Mouse (Mus musculus) forebrain, embryonic 11.5 days (tissue): ENCODE measurements around the gene Zfp385c. TPM values are rescaled to one million over a fixed set of nuclear protein-coding genes. Genes with fewer than 3 reads are reported as not detected.

Experiments
- ATAC-seq: fragments of 200-750 bp; cut with Nextera tagmentation; replicated peaks from 2 replicates; pipeline ENCODE4 v1.8.0; 2017; ENCODE audit warnings: moderate TSS enrichment; ENCODE audit not compliant: low FRiP score
- DNase-seq: peaks from one replicate; pipeline ENCODE4 v3.0.0-alpha.2; 2017; ENCODE audit warnings: low spot score
- H3K27ac ChIP-seq: fragments of 300-500 bp; sonication (generic); 2 replicates; pipeline ENCODE4 v1.5.1; 2014; ENCODE audit warnings: low read depth, low read length
- H3K27me3 ChIP-seq: fragments of 300-500 bp; sonication (generic); 2 replicates; pipeline ENCODE4 v1.6.1; 2014; ENCODE audit warnings: mild to moderate bottlenecking, low read length, mixed read lengths; ENCODE audit not compliant: control insufficient read depth, insufficient read depth
- H3K36me3 ChIP-seq: fragments of 300-500 bp; sonication (generic); 2 replicates; pipeline ENCODE4 v1.6.1; 2014; ENCODE audit warnings: mild to moderate bottlenecking, low read length, moderate library complexity, mixed read lengths; ENCODE audit not compliant: control insufficient read depth, insufficient read depth
- H3K4me1 ChIP-seq: fragments of 300-500 bp; sonication (generic); replicated peaks from 2 replicates; pipeline ENCODE4 v1.6.1; 2014; ENCODE audit warnings: low read length, mixed read lengths; ENCODE audit not compliant: control insufficient read depth, insufficient read depth
- H3K4me2 ChIP-seq: fragments of 300-500 bp; sonication (generic); 2 replicates; pipeline ENCODE4 v1.6.1; 2014; ENCODE audit warnings: low read depth, mild to moderate bottlenecking, low read length, moderate library complexity, mixed read lengths; ENCODE audit not compliant: severe bottlenecking
- H3K4me3 ChIP-seq: fragments of 300-500 bp; sonication (generic); 2 replicates; pipeline ENCODE4 v1.5.1; 2014; ENCODE audit warnings: low read depth, low read length
- H3K9ac ChIP-seq: fragments of 300-500 bp; sonication (generic); 2 replicates; pipeline ENCODE4 v1.6.1; 2014; ENCODE audit warnings: low read length
- H3K9me3 ChIP-seq: fragments of 300-500 bp; sonication (generic); 2 replicates; pipeline ENCODE4 v1.6.1; 2016; ENCODE audit warnings: low read length, mixed read lengths; ENCODE audit not compliant: control insufficient read depth
- WGBS: fragments of 180-500 bp; shearing (Covaris S2); extraction: QIAGEN DNeasy Blood & Tissue Kit; methylation state at CpG from one replicate; pipeline ENCODE4 v1.1.7; 2014; 5-methylcytosine and 5-hydroxymethylcytosine counted together
- polyA plus RNA-seq: library from polyadenylated mRNA; unstranded; fragments of >200 nt; fragmentation: Nextera tagmentation; extraction: Ambion mirVana; gene quantifications from 2 replicates; pipeline ENCODE4 v1.2.1, GENCODE M21; 2014

Zfp385c gene
- polyA plus RNA-seq, 1 experiment from 2014 or later: not detected

- Histone ChIP-seq H3K4me2 (no peak overlapping the region), H3K4me1 (no peaks in the 10 kb centered on the region), H3K27ac (no peak overlapping the region), H3K36me3 (no peaks in the 10 kb centered on the region), H3K9ac (no peak overlapping the region), H3K27me3 (no peaks in the 10 kb centered on the region), H3K9me3 (no peaks in the 10 kb centered on the region), H3K4me3 (no peak overlapping the region)
- ATAC-seq: no peak
- DNase-seq: no peak
- WGBS: 89% methylated on average over 6 of the region's 6 CpGs
These were observed 38.4 kb upstream of the Zfp385c start for GRCm38 (mm10) chr11:100730477-100731205.

- no peak for ATAC-seq
- no peaks in the 10 kb centered on the region for H3K36me3 ChIP-seq
These were observed 37.7 kb upstream of the Zfp385c start for GRCm38 (mm10) chr11:100729976-100730375.

GRCm38 (mm10) chr11:100728601-100729000 is 36.3 kb upstream of the Zfp385c start:
- H3K36me3 ChIP-seq: no peaks in the 10 kb centered on the region
- no peak overlapping the region for H3K4me3 ChIP-seq
- no peak overlapping the region for H3K27ac ChIP-seq
- no peak overlapping the region for H3K9ac ChIP-seq
- ATAC-seq (no peak), DNase-seq (no peak)
- H3K4me2 ChIP-seq: no peak overlapping the region
- H3K27me3 ChIP-seq: no peaks in the 10 kb centered on the region
- H3K9me3 ChIP-seq: no peaks in the 10 kb centered on the region
- WGBS: 89% methylated on average over 6 of the region's 6 CpGs
- H3K4me1 ChIP-seq: no peaks in the 10 kb centered on the region

More at GRCm38 (mm10) chr11:100729976-100730375, 37.7 kb upstream of the Zfp385c start:
- DNase-seq: no peak
- no peak overlapping the region for H3K27ac ChIP-seq
- no peak overlapping the region for H3K9ac ChIP-seq
- H3K27me3 ChIP-seq: no peaks in the 10 kb centered on the region
- H3K4me2 ChIP-seq: no peak overlapping the region
- no peaks in the 10 kb centered on the region for H3K4me1 ChIP-seq
- no peaks in the 10 kb centered on the region for H3K9me3 ChIP-seq
- WGBS: 91% methylated on average over 4 of the region's 4 CpGs
- H3K4me3 ChIP-seq: no peak overlapping the region

GRCm38 (mm10) chr11:100727201-100727600 is 34.9 kb upstream of the Zfp385c start:
- Histone ChIP-seq H3K9me3 (no peaks in the 10 kb centered on the region), H3K4me3 (no peak overlapping the region), H3K27ac (no peak overlapping the region), H3K9ac (no peak overlapping the region), H3K27me3 (no peaks in the 10 kb centered on the region), H3K4me2 (no peak overlapping the region), H3K36me3 (no peaks in the 10 kb centered on the region), H3K4me1 (no peaks in the 10 kb centered on the region)
- ATAC-seq (no peak), DNase-seq (no peak)
- 90% methylated on average over 3 of the region's 3 CpGs for WGBS

GRCm38 (mm10) chr11:100724919-100725512 is 32.8 kb upstream of the Zfp385c start:
- ATAC-seq: no peak
- Histone ChIP-seq H3K9me3 (no peaks in the 10 kb centered on the region), H3K4me2 (no peak overlapping the region), H3K4me3 (no peak overlapping the region), H3K27ac (no peak overlapping the region), H3K27me3 (no peaks in the 10 kb centered on the region), H3K9ac (no peak overlapping the region), H3K36me3 (no peaks in the 10 kb centered on the region), H3K4me1 (no peaks in the 10 kb centered on the region; the same call in 1 of the 2 replicates)
- no peak for DNase-seq
- 58% methylated on average over 5 of the region's 5 CpGs for whole genome bisulfite sequencing

GRCm38 (mm10) chr11:100722493-100723028 is 30.3 kb upstream of the Zfp385c start:
- Histone ChIP-seq H3K4me1 (no peaks in the 10 kb centered on the region; the same call in 1 of the 2 replicates), H3K4me2 (no peak overlapping the region), H3K9ac (no peak overlapping the region), H3K36me3 (no peaks in the 10 kb centered on the region; the same call in 1 of the 2 replicates), H3K4me3 (no peak overlapping the region), H3K27me3 (no peaks in the 10 kb centered on the region), H3K27ac (no peak overlapping the region), H3K9me3 (no peaks in the 10 kb centered on the region)
- no peak for DNase-seq
- ATAC-seq: no peak
- WGBS: 60% methylated on average over 2 of the region's 2 CpGs

GRCm38 (mm10) chr11:100721776-100722492 is 29.7 kb upstream of the Zfp385c start:
- ATAC-seq: no peak
- Histone ChIP-seq H3K27me3 (no peaks in the 10 kb centered on the region), H3K4me1 (no peaks in the 10 kb centered on the region; the same call in 1 of the 2 replicates), H3K4me3 (no peak overlapping the region), H3K27ac (no peak overlapping the region), H3K4me2 (no peak overlapping the region), H3K36me3 (no peaks in the 10 kb centered on the region; the same call in 1 of the 2 replicates), H3K9ac (no peak overlapping the region), H3K9me3 (no peaks in the 10 kb centered on the region)
- 64% methylated on average over 8 of the region's 8 CpGs for WGBS
- DNase-seq: no peak

GRCm38 (mm10) chr11:100721254-100721653 is 29.0 kb upstream of the Zfp385c start:
- ATAC-seq (no peak), DNase-seq (no peak)
- H3K9me3 ChIP-seq: no peaks in the 10 kb centered on the region
- H3K9ac ChIP-seq: no peak overlapping the region
- H3K4me2 ChIP-seq: no peak overlapping the region
- no peaks in the 10 kb centered on the region; the same call in 1 of the 2 replicates for H3K4me1 ChIP-seq
- H3K4me3 ChIP-seq: no peak overlapping the region
- H3K36me3 ChIP-seq: no peaks in the 10 kb centered on the region; the same call in 1 of the 2 replicates
- H3K27me3 ChIP-seq: no peaks in the 10 kb centered on the region
- H3K27ac ChIP-seq: no peak overlapping the region
- WGBS: 62% methylated on average over 4 of the region's 4 CpGs
